ENCODE assay signal across 21 mouse cellular contexts in genomic region chr17:31809136-31809535, GRCm38 (mm10). TPM values are rescaled to one million over a fixed set of nuclear protein-coding genes. Genes with fewer than 3 reads are reported as not detected.
DNase-seq lines count a peak whose midpoint lies in the region; ATAC-seq and TF ChIP-seq lines count a peak whose summit lies in the region.
"Had no signal": no experiment of that assay in that cellular context is flagged by ENCODE, and none has a peak within 500 bp of the region (broad histone marks: within the 10 kb centered on the region; RNA-seq: fewer than 3 reads in every experiment).

No protein-coding gene starts in this region.

- H3K4me3 ChIP-seq in hindbrain, embryonic 13.5 days = no peak overlapping the region
- no peak overlapping the region for H3K4me3 ChIP-seq in hindbrain, embryonic 16.5 days (ENCODE audit: low read length)
- H3K4me3 ChIP-seq in ES-Bruce4 (ENCODE audit: low read depth, low read length) = no peak overlapping the region
- H3K4me3 ChIP-seq in olfactory bulb, adult 2 months (ENCODE audit: insufficient read depth, low read depth, low read length) = no peak overlapping the region
- H3K4me3 ChIP-seq in heart, embryonic 10.5 days = no peak overlapping the region
- H3K4me3 ChIP-seq: forebrain, embryonic 12.5 days; heart, embryonic 13.5 days; liver, embryonic 13.5 days; lung, embryonic 15.5 days; midbrain, embryonic 15.5 days had no signal

- no peak for ATAC-seq in hindbrain, embryonic 13.5 days (ENCODE audit: low FRiP score)
- no peak for ATAC-seq in hindbrain, embryonic 16.5 days
- ATAC-seq: intestine, postnatal 0 days had no signal

- H3K9ac ChIP-seq in hindbrain, embryonic 13.5 days = no peak overlapping the region
- H3K9ac ChIP-seq in hindbrain, embryonic 16.5 days (ENCODE audit: low read depth, low read length) = no peak overlapping the region
- H3K9ac ChIP-seq in ES-Bruce4 (ENCODE audit: low read depth, poor library complexity, severe bottlenecking) = no peak overlapping the region
- H3K9ac ChIP-seq: embryonic facial prominence, embryonic 15.5 days; forebrain, embryonic 12.5 days; heart, embryonic 13.5 days; liver, embryonic 13.5 days; lung, embryonic 15.5 days; midbrain, embryonic 15.5 days had no signal

- H3K27ac ChIP-seq in hindbrain, embryonic 13.5 days = peak overlapping the region; percentile 85
- no peak overlapping the region for H3K27ac ChIP-seq in hindbrain, embryonic 16.5 days (ENCODE audit: low read depth, low read length)
- peak overlapping the region; percentile 94 for H3K27ac ChIP-seq in ES-Bruce4 (ENCODE audit: insufficient read depth, low read length)
- peak overlapping the region; percentile 44 for H3K27ac ChIP-seq in olfactory bulb, adult 2 months (ENCODE audit: insufficient read depth, low read depth, low read length)
- H3K27ac ChIP-seq in heart, embryonic 10.5 days = no peak overlapping the region
- H3K27ac ChIP-seq: embryonic facial prominence, embryonic 15.5 days; heart, embryonic 13.5 days; kidney, postnatal 0 days; liver, embryonic 13.5 days; lung, embryonic 15.5 days had no signal

- no peak for TF ChIP-seq POLR2A in ES-Bruce4 (IDR thresholded peaks at IDR 0.05; ENCODE audit: insufficient read depth, low read length)
- no peak for TF ChIP-seq POLR2A in olfactory bulb, adult 2 months (IDR thresholded peaks at IDR 0.05; ENCODE audit: insufficient read depth, low read depth, low read length)

- no peaks in the 10 kb centered on the region for H3K9me3 ChIP-seq in hindbrain, embryonic 13.5 days
- H3K9me3 ChIP-seq in hindbrain, embryonic 16.5 days (ENCODE audit: control insufficient read depth, low read length) = no peaks in the 10 kb centered on the region
- H3K9me3 ChIP-seq in ES-Bruce4 (replicated peaks; ENCODE audit: control insufficient read depth, insufficient read depth, low read length, poor library complexity, severe bottlenecking) = no peaks in the 10 kb centered on the region
- no peaks in the 10 kb centered on the region for H3K9me3 ChIP-seq in heart, embryonic 10.5 days
- H3K9me3 ChIP-seq: embryonic facial prominence, embryonic 15.5 days; forebrain, embryonic 12.5 days; heart, embryonic 13.5 days; liver, embryonic 13.5 days; lung, embryonic 15.5 days; midbrain, embryonic 15.5 days had no signal

- H3K4me2 ChIP-seq in hindbrain, embryonic 13.5 days = no peak overlapping the region
- H3K4me2 ChIP-seq in hindbrain, embryonic 16.5 days (ENCODE audit: low read length) = no peak overlapping the region
- H3K4me2 ChIP-seq: heart, embryonic 13.5 days; liver, embryonic 13.5 days; lung, embryonic 15.5 days had no signal

- 0 out of 2 replicates have a peak, but pooled peaks cover 2% of the 10 kb centered on the region for H3K27me3 ChIP-seq in hindbrain, embryonic 13.5 days
- 0 out of 2 replicates have a peak, but pooled peaks cover 2% of the 10 kb centered on the region for H3K27me3 ChIP-seq in hindbrain, embryonic 16.5 days (replicated peaks; ENCODE audit: control insufficient read depth, insufficient read depth, low read length)
- H3K27me3 ChIP-seq in ES-Bruce4 (ENCODE audit: control insufficient read depth, insufficient read depth, low read length, poor library complexity, severe bottlenecking) = no peaks in the 10 kb centered on the region
- H3K27me3 ChIP-seq in heart, embryonic 10.5 days (ENCODE audit: insufficient read depth, poor library complexity, severe bottlenecking) = no peaks in the 10 kb centered on the region
- H3K27me3 ChIP-seq: embryonic facial prominence, embryonic 15.5 days; heart, embryonic 13.5 days; liver, embryonic 13.5 days; lung, embryonic 15.5 days; midbrain, embryonic 15.5 days had no signal

- H3K4me1 ChIP-seq in hindbrain, embryonic 13.5 days (replicated peaks) = peaks cover 25% of the 10 kb centered on the region
- H3K4me1 ChIP-seq in hindbrain, embryonic 16.5 days (ENCODE audit: control insufficient read depth, insufficient read depth, low read depth, low read length) = peaks cover 7% of the 10 kb centered on the region
- peaks cover 24% of the 10 kb centered on the region for H3K4me1 ChIP-seq in ES-Bruce4 (ENCODE audit: control insufficient read depth, insufficient read depth, low read length)
- peaks cover 46% of the 10 kb centered on the region for H3K4me1 ChIP-seq in olfactory bulb, adult 2 months (ENCODE audit: control insufficient read depth, insufficient read depth, low read length)
- peaks cover 27% of the 10 kb centered on the region for H3K4me1 ChIP-seq in heart, embryonic 10.5 days
- H3K4me1 ChIP-seq: liver, embryonic 13.5 days had no signal

- 93% methylated on average over 7 of the region's 7 CpGs for WGBS in hindbrain, embryonic 13.5 days
- WGBS in hindbrain, embryonic 16.5 days = 92% methylated on average over 7 of the region's 7 CpGs
- 95% methylated on average over 7 of the region's 7 CpGs for WGBS in olfactory bulb, adult 2 months
- 88% methylated on average over 7 of the region's 7 CpGs for WGBS in heart, embryonic 10.5 days

- H3K36me3 ChIP-seq in hindbrain, embryonic 13.5 days = no peaks in the 10 kb centered on the region
- no peaks in the 10 kb centered on the region for H3K36me3 ChIP-seq in hindbrain, embryonic 16.5 days (ENCODE audit: control insufficient read depth, insufficient read depth, low read length)
- no peaks in the 10 kb centered on the region for H3K36me3 ChIP-seq in ES-Bruce4 (ENCODE audit: control insufficient read depth, insufficient read depth, low read length, poor library complexity, severe bottlenecking)
- no peaks in the 10 kb centered on the region for H3K36me3 ChIP-seq in heart, embryonic 10.5 days
- H3K36me3 ChIP-seq: embryonic facial prominence, embryonic 15.5 days; forebrain, embryonic 12.5 days; heart, embryonic 13.5 days; liver, embryonic 13.5 days; lung, embryonic 15.5 days; midbrain, embryonic 15.5 days had no signal

- TF ChIP-seq EP300 in ES-Bruce4 (IDR thresholded peaks at IDR 0.05; ENCODE audit: insufficient read depth, low read depth, low read length) = no peak

- TF ChIP-seq CTCF in ES-Bruce4 (IDR thresholded peaks at IDR 0.05; ENCODE audit: low read depth, low read length) = no peak
- TF ChIP-seq CTCF in olfactory bulb, adult 2 months (IDR thresholded peaks at IDR 0.05; ENCODE audit: insufficient read depth, low read depth, low read length) = no peak

- DNase-seq in thymus, postnatal 0 days (ENCODE audit: low spot score) = peak; percentile 53
- no peak for DNase-seq in thymus, postnatal 36 days
- DNase-seq in frontal cortex, postnatal 14 days (ENCODE audit: low spot score in 2 of 2) = no peak
- DNase-seq in heart, embryonic 10.5 days (ENCODE audit: low spot score) = no peak
- DNase-seq: adrenal gland, adult 2 months; cerebellum, adult 9-11 months; heart, postnatal 36 days; left cerebral cortex, postnatal 4 days; liver, embryonic 13.5 days; right cerebral cortex, postnatal 4 days had no signal

RNA-seq across cellular contexts. Expression of gene Sik1, which starts 46.5 kb away (rescaled TPM):
- 20.1 and 23.4 TPM in 2 replicates for polyA plus RNA-seq in hindbrain, embryonic 13.5 days (2015; fragmentation: Nextera tagmentation; extraction: Ambion mirVana)
- 16.2 and 17.4 TPM in 2 replicates for polyA plus RNA-seq in hindbrain, embryonic 16.5 days (2015; fragmentation: Nextera tagmentation; extraction: Ambion mirVana)
- 12.4 and 14.2 TPM in 2 replicates for polyA plus RNA-seq in thymus, postnatal 0 days (2015; fragmentation: Nextera tagmentation; extraction: Ambion mirVana)
- 45.1 and 48.4 TPM in 2 replicates for polyA plus RNA-seq in ES-Bruce4 (2011; ENCODE audit: insufficient read depth, insufficient read length, low read depth, missing spikeins)
- not detected in 2 replicates for polyA plus RNA-seq in olfactory bulb, adult 2 months (2012; ENCODE audit: insufficient read depth, insufficient read length, low replicate concordance, missing spikeins)
- polyA plus RNA-seq in heart, embryonic 10.5 days (2016; fragmentation: Nextera tagmentation; extraction: Ambion mirVana) = 20.9 and 22.0 TPM in 2 replicates

Comparison
In these comparisons a context has a peak if more than half of its experiments do, and no peak if none do; other contexts are left out.
1. H3K27ac ChIP-seq: peak in hindbrain, embryonic 13.5 days (single experiment), ES-Bruce4 (single experiment) and olfactory bulb, adult 2 months (single experiment); none in hindbrain, embryonic 16.5 days (single experiment) and heart, embryonic 10.5 days (single experiment).